Mouse (Mus musculus) frontal cortex, postnatal 25 days (tissue): ENCODE measurements around the gene Amotl1.
"Not testable (repeated sequence)": the region's sequence is repeated elsewhere in the genome, so short reads cannot be mapped to it uniquely, and the experiment has no call there.

Source experiments
- DNase-seq, 2 experiments: peaks; one replicate each; pipeline ENCODE4 v3.0.0; 2022; ENCODE audit warnings: low spot score in 2 of 2

Amotl1 gene

DNA sequence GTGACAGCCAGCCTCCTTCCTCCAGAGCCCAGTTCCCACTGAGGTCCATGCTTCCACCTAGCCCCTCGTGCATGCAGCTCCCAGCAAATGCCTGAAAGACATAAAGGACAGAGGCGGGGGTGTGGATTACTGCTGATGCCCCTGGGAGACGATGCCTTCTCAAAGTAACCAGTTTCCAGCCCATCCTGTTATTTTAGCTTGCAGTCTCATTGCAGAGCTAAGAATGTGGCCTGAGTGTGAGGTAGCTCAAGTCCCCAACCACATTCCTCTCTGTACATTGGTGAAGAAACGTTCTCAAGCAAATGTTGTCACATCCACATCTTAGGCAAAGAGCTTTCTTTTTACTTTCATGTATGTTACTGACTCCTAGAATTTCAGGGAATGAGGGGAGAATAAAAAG is at the start of gene Amotl1:
Gene Amotl1 (minus strand): TSS at position 101 of the 400 bp plus-strand sequence.
- DNase-seq, result no peak

DNA sequence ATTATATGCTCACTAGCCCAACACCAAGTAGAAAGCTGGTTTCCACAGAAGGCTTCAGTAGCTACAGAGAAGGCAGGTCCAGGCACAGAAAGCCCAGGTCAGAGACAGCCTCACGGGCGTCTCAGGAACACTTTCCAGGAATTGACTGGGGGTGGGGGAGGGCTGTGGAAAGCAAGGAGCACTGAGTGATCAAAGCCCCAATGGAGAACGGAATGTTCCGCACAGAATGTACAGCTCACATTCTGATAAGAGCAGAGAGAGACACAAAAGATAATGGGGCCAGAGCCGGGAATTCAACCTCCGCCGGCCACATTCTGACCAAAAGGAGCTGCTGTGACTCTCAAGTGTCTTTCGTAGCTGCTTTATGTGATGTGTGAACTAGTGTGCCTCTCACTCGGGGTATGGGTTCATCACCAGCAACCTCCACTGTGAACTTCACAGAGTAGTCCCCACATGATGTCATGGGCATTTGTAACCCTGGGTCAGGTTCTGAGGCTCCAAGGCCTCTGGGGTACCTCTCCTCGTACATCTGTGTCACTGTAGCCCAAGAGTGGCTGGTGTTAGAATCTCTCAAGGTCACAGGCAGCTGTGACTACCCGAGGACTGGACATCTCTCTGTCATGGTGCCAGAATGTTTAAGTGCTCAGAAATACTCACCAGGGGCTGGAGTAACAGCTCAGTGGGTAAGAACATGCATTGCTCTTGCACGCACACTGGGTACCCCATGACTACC is 44.7 kb upstream of the Amotl1 start:
- no peak for DNase-seq

DNA sequence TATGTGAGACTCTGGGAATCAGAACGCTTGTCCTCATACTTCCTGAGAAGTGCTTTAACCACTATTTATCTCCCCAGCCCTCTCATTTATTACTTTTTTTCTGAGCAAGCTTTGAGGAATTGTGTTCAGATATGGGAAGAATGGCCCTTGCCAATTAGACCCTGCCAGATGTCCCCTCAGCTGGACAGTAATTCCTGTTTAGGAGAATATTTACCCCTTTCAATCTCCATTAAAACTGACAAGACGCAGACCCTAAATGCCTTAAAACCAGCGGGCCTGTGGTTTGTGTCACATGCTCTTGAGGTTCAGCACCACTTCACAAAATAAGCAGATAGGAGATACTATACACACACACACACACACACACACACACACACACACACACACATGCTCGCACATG is 39.5 kb upstream of the Amotl1 start:
- no peak for DNase-seq

DNA sequence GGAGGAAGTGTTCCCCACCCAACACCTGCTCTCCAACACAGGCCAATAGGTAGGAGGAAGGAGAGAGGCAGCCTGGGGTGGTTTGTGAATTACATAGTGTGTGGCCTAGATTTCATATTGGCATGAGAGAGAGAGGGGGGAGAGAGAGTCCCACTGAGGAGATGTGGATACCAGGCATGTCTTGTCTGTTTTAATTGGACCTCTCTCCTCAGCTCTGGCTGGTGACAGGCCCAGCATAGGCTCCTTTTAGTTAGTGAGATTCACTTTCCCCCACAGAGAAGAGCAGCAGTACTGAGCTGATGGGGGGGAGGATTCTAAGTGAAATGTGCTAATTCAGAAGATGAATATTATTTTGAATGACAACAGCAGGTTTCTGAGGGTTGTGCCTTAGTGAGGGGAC is 37.9 kb upstream of the Amotl1 start:
- no peak for DNase-seq

DNA sequence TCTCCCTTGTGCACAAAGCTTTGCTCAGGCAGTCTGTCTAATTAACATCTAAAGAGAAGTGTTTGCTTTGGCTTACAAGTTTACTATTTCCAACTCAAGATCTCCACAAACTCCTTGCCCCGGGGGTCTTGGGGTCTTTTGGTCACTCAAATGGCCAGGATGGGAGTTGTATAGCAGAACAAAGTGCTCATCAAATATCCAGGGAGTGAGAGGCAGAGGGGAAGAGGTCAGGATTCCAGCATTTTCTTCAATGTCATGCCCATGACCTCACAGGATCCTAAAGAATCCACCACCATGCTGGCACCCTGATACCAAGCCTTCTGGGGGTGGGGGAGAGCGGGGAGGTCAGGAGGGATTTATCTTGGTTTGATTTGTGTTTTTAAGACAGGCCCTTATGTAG is 35.7 kb upstream of the Amotl1 start:
- DNase-seq, result no peak

DNA sequence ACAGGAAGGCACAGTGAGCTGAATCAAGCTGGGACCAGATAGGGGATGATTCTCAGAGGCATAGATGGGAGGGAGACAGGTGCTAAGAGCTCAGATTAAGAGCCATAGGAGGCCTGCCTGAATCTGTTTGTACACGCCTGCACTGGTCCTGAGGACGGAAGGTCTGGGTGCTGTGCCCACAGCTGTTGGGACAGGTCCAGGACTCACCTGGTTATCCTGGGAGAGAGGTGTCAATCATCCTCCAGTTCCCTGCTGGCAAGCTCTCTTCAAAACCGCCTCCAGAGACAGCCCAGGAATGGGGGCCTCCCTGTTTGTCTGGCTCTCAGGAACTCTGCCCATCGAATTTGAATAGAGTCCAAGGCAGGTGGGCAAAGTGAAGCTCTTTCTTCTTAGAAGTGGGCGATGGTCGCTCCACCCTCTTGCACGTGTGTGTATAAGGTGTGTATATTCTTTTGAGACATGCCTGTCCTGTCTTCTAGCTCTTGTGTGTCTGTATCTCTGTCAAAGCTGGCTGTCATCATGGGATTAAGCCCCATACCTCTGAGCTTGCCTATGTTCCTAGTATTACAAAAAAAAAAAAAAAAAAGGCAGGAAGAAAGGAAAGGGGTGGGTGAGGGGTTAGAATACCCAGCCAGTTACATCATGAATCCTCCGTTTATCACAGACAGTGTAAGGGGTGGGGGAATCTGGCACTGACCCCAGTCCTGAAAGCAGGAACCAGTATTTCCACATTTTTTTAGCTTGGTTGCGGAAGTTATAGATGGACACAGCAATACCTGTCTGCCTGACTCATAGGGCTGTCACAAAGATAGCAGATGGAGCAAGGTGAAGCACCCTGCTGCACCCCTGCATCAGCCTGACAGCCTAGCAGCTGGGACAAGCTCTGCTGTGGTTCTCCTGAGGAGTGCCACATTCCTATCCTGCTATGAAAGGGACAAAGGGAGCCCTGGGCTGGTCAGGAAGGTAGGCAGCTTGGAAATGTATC is 31.1 kb upstream of the Amotl1 start:
- no peak for DNase-seq

DNA sequence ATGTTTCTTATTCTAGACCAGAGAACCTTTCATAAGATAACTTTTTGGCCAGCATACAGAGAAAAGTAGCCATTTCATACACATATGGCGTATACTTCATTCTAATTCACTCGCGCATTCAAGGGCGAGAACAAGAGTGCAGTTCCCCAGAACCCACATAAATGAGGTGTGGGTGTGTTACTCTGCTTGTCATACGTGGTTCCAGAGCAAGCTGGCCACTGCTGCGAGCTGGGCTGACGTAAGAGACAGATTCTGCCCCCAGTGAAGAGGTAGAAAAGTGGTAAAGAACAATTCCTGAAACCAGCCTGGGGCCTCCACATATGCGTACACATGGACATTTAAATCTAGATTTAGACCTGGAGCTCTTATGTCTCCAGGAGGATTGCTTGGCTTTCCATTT is 29.6 kb upstream of the Amotl1 start:
- no peak for DNase-seq

DNA sequence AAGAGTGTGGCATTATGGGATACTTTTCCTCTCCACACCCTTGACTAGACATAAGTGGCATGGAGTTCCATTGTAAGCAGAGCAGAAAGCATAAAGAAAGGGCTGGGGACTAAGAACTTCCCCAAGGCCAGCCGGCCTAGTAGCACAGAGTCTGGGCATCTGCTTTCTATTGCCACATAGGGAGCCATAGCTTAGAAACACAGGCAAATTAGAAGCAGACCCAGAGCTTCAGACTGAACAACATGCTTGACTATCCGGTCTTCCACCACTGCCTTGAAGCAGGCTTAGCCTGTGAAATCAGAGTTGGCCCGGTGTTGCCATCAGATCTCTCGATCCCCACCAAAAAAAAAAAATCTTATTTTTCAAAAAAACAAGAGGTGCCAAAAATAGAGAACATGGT is 28.3 kb upstream of the Amotl1 start:
- no peak for DNase-seq

DNA sequence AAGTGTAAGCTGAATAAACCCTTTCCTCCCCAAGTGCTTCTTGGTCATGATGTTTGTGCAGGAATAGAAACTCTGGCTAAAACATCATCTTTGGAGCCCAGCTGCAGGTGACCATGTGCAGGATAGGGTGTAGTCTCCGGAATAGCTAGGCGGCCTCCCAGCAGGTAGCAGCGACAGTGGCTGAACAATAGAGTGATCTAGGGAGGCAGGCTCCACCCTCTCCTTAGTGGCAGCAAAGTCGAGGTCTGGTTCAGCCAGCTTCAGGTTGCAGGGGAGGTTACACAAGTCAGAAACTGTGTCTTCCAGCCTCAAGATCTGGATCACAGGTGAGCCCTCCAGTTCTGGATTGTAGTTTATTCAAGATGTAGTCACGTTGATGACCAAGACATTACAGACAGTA is 27.1 kb upstream of the Amotl1 start:
- not testable (repeated sequence) for DNase-seq

DNA sequence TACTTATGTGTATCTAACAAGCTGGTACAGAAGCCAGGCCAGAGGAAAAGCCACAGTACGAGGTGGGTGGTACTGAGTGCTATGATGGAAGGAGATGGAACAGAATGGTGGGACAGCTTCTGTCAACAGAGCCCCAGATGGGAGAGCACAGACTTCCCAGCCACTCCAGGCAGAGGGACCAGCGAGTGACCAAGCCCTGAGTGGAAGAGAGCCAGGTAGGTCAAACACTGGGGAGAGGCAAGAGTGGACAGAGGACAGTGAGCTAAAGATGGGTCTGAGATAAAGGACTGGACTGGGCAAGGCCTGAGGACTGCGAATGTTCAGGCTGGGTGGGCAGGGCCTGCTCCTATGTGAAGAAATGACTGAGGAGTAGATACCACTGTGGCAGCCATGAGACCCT is 23.5 kb upstream of the Amotl1 start:
- no peak for DNase-seq

DNA sequence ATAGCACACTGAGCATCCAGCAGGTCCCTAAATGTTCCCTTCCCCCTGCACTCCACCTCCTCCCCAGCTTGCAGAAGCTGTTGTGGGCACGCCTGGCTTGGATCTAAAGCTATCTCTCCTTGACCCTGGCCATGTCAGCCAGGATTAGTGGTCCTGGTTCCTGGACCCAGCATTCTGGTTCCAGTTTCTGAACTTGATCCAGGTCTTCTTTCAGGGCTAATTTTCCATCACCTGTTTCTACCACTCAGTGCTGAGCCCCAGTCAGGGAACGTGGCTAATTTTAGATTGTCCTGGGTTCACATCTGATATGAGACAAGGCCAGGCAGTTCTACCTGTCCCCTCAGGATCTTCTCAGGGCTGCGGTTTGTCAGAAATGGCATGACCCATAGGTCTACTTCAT is 21.2 kb upstream of the Amotl1 start:
- DNase-seq, result no peak

DNA sequence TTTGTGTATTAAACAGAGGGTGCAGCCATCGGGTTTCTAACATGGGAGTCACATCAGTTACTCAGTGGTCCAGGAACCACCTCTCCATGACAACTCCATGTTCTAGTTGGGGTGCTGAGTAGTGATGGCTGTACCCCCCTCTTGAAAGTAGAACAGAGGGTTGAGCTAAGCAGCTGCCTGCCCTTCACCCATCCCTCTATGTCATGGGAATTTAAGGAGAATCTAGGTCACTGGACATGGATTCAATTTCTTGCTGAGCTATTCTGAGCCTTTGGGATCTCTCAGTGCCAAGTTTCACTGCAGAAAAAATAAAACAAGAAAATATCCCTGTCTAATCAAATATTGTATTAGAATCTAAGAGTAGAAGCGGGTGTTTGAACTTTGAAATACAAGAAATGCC is 18.7 kb upstream of the Amotl1 start:
- no peak for DNase-seq

DNA sequence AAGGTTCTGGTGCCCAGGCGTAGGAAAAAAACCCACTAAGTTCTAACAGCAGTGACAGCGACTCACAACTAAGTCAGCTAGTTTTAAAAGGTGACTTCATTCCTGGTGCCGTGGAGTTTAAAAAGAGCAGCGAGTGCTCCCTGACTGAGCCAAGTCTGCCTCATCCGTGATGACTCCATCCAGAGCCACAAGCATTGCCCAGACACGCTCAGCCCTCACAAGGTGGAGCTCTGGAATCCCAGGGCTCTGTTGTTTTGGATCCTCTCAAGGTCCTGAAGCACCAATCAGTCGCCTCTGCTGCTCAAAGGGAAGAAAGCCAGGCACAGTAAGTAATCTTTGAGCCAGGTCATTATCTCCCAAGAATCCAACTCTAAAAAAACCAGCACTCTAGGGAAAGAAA is 18.0 kb upstream of the Amotl1 start:
- DNase-seq, result no peak

DNA sequence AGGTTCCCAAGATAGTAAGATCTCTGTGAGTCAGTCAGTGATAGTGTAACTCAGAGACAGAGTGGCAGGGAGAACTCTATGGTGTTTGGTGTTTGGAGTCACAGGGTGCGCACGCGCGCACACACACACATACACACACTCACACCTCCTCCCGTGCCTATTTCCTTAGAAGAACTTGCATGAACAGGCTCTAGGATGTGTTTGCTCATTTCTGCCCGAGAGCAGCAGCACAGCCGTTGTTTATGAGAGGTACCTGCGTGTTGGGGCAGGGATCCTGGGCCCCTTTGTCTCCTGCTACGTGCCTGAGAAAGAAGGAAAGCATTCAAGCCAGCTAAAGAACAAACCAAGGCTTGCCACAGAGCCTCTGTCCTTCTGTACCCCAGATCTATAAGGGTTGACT is 17.3 kb upstream of the Amotl1 start:
- DNase-seq, result no peak

DNA sequence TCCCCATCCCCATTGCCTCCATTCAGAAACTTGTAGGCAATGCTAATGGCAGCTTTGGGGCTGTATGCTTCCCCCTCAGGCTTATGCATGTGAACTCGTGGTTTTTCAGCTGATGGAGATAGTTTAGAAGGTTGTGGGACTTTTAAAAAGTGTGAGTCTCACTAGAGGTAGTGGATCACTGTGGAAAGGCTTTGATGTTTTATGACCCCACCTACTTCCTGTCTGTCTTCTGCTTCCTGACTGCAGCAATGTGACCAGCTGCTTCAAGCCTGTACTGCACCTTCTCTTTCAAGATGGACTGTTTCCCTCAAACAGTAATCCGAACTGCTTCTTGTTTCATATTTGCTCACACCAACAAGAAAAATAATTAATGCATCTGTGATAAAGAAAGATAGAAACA is 13.1 kb upstream of the Amotl1 start:
- no peak for DNase-seq

DNA sequence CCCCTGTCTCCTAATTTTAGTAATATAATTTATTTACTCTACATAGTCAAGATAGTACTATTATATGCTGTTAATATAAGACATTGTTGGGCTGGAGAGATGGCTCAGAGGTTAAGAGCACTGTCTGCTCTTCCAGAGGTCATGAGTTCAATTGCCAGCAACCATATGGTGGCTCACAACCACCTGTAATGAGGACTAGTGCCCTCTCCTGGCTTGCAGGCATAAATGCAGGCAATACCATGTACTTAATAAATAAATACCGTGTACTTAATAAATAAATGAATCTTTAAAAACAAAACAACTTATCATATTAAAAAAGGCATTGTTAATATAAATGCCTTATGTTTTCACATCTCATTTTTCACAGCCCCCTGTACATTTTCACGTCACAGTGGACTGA is 9.2 kb upstream of the Amotl1 start:
- no peak for DNase-seq

DNA sequence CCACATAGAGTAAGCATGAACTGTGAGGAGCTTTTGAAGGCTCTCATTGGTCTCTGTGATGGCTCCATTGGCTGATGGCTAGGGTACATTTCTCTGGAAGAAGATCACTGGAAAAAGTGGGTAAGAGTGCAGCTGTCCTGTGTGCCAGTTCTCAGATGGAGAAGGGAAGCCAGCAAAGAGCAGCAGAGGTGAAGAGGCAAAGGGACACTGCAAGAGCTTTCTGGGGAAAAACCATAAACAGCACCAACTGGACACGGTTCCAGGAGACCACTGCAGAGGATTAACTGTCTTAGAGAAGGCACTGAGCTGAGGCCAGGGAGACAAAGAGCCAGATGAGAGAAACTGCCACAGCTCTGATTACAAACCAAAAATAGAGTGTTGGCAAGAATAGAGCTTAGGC is 7.9 kb upstream of the Amotl1 start:
- DNase-seq, result no peak

DNA sequence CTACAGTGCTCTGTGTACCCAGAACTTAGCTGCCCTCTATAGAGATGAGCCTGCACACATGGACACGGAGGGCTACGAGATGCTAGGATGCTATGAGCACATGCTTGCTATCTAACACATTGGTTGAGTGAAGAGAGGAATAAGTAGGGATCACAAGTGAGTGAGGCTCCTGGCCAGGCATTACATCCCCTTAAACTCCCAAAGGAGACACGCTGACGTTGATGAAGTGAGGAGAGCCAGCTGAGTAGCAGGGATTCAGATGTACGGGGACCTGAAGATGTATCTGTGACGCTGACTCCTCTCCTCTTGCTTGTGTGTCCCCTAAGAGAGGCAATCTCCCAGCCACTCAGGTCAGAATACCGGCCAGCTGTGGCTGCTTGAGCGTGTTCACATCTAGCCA is 3.0 kb upstream of the Amotl1 start:
- DNase-seq, result no peak

DNA sequence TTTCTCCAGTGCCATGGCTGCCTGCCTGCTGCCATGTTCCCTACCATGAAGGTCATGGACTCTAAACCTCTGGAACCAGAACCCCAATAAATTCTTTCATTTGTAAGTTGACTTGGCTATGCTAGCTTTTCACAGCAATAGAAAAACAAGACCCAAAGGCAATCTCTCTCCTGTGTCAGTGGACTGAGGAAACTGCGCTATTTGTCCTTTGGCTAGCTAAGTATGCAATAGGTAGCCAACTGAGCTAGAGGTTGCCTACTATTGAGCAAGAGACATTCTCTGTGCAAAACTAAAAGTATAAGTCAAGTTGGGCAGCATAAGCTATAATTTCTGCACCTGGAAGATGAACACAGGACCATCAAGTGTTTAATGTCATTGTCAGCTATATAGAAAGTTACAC is 1.8 kb upstream of the Amotl1 start:
- no peak for DNase-seq

DNA sequence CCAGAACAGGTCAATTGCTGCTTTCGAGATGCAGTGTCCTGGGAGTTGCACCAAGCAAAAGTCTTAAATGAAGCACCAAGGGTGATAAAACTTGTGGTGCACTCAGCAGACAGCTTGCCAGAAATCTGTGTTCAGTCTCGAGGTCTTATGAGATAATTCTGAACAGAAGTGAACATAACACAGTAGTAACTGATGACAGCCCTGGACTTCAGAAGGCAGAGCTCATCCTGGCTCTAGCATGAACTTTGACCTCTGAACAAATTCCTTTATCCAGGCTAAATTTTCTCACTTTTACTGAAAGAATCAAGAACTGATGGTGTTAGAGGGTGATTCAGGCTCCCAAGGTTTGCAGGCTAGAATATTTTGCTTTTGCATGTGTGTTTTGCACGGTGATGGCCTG is 1.2 kb upstream of the Amotl1 start:
- no peak for DNase-seq

DNA sequence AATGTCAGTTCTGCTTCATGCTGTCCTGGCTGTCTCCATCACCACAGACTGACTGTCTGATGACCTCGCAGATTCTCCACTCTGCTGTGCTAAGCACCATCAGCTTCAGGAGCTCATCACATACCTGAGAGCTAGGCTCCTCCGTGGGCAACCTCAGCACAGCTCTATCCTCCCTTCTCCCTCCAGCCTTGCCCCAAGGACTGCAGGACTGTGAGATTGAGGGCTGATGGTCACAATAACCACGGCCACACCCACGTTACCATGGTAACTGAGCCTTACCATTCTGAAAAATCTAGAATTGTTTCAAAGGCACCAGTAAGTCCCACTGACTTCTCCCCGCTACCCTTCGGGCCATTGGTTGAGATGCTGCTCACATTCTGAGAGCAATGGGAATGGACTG is 1.5 kb downstream of the Amotl1 start:
- no peak for DNase-seq

DNA sequence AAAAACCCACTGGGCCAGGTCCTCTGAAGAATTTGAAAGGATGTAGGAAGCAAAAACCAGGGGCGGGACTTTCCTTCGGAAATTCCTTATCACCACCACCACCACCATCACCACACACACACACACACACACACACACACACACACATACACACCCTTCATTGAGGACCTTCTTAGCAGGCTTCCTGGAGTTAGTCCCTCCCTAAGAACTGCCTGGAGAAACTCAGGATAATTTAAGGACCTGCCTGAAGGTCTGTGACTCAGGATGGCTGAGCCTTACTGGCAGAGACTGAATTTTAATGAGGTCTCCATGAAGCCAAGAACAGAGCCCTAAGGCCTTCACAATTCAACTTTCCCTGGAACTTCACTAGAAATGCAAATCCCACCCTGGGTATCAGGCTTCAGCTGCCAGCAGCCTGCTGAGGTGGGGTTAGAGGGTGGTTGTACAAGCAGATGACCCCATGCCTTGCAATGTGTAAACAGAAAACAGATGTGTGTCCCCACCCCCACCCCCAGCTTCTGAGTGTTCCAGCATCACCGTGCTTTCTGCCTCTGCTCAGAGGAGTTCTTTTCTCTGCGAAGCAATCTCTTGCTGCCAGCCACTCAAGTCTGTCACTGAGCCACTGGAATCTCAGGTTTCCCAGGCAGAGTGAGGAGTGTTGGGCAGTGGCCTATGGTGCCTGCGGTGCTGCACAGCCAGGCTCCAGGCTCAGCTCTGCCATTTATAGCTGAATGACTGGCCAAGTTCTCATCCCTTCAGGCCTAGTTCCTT is 2.4 kb downstream of the Amotl1 start:
- DNase-seq, result no peak
